Mouse (Mus musculus): Measurements from ENCODE around the gene St3gal3. TPM values are rescaled to one million over a fixed set of nuclear protein-coding genes. Genes with fewer than 3 reads are reported as not detected.

Gene St3gal3
- polyA plus RNA-seq, 1 experiment, result 8.1 TPM

GRCm38 (mm10) chr4:117912131-117912561, 222.6 kb downstream of the St3gal3 start:
- TF ChIP-seq POLR2A (IDR thresholded peaks at IDR 0.05; ENCODE audit: low read depth, low read length) (no peak), CTCF (IDR thresholded peaks at IDR 0.05; ENCODE audit: extremely low read depth, insufficient read length, insufficient replicate concordance, low read depth, low read length) (no peak)
- Histone ChIP-seq H3K27me3 (ENCODE audit: control insufficient read depth, insufficient read depth, low read length) (no peaks in the 10 kb centered on the region), H3K4me1 (ENCODE audit: control insufficient read depth, insufficient read depth, insufficient read length, low read length) (peaks cover 13% of the 10 kb centered on the region), H3K27ac (ENCODE audit: insufficient read depth, low read depth, low read length) (no peak overlapping the region), H3K36me3 (ENCODE audit: control insufficient read depth, insufficient read depth, low read length) (peaks cover 3% of the 10 kb centered on the region; the same call in 1 of the 2 replicates), H3K4me3 (ENCODE audit: low read depth, low read length) (no peak overlapping the region)
- 96% methylated on average over 13 of the region's 13 CpGs for WGBS

DNA sequence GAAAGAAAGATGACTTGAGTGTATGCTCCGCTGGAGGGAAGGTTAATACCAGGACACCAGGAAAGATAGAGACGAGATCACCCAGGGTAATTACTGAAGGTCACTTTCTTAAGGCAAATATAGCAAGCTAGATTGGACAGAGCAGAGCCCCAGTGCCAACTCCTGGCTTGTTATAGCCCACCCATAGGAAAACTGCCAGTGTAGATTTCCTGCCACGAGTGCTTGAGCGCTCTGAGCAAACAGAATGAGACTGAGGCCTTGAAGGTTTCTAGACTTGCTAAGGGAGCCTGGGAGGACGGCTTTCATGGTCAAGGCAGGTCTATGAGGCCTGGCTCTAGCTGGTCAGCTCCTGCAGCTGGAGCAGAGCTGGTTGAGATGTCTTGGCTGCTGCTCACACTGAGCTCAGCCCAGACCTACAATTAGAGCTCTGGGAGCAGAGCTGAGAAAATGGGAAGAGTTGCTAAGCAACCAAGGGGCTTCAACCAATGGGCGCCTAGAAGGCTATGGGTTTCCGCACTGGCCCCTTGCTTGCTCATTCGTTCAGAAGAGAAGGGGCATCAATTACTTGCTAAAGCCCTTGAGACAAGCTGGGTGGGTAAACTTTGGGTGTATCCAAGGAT, 225.8 kb downstream of the St3gal3 start:
- WGBS, result 81% methylated on average over 8 of the region's 8 CpGs
- Histone ChIP-seq H3K4me1 (ENCODE audit: control insufficient read depth, insufficient read depth, insufficient read length, low read length) (peaks cover 8% of the 10 kb centered on the region), H3K27ac (ENCODE audit: insufficient read depth, low read depth, low read length) (no peak overlapping the region), H3K36me3 (ENCODE audit: control insufficient read depth, insufficient read depth, low read length) (peaks cover 14% of the 10 kb centered on the region; the same call in 1 of the 2 replicates), H3K4me3 (ENCODE audit: low read depth, low read length) (no peak overlapping the region), H3K27me3 (ENCODE audit: control insufficient read depth, insufficient read depth, low read length) (no peaks in the 10 kb centered on the region)
- TF ChIP-seq POLR2A (IDR thresholded peaks at IDR 0.05; ENCODE audit: low read depth, low read length), result no peak
- TF ChIP-seq CTCF (IDR thresholded peaks at IDR 0.05; ENCODE audit: extremely low read depth, insufficient read length, insufficient replicate concordance, low read depth, low read length), result no peak

DNA sequence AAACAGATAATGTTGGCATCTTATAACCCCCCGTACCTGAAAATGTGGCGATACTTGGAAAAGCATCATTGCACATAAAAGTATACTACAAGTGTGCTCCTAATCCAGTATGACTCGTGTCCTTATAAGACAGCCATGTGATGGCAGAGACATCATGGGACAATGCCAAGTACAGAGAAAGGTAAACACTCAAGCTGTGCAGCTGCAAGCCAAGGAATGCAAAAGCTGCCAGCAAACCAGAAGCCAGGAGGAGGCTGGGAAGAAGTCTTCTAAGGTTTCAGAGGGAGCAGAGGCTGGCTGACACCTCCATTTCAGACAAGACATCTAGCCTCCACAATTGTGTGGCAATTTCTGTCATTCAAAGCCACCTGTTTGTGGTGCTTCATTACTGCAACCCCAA, 228.5 kb downstream of the St3gal3 start:
- WGBS, result 52% methylated on average over 3 of the region's 3 CpGs
- peaks cover 36% of the 10 kb centered on the region for H3K36me3 ChIP-seq (ENCODE audit: control insufficient read depth, insufficient read depth, low read length)

DNA sequence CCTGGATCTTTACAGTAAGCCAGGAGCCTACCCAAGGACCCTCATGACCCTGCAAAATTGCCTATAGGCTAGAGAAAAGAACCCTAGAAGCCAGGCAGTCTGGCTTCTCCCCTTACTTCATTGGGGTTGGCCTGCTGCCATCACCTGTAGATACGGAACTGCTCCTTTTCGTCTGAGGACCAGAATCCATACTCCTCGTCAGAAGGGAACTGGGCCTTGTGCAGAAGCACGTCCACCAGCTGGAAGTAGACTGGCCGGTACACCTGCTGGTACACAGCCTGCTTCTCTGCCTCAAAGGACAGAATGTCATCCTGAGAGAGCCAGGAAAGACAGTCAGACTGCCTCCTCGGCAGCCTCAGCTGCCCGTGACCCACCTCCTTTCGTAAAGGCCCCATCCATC, 230.0 kb downstream of the St3gal3 start:
- Histone ChIP-seq H3K27me3 (ENCODE audit: control insufficient read depth, insufficient read depth, low read length) (no peaks in the 10 kb centered on the region), H3K4me1 (ENCODE audit: control insufficient read depth, insufficient read depth, insufficient read length, low read length) (no peaks in the 10 kb centered on the region), H3K4me3 (ENCODE audit: low read depth, low read length) (no peak overlapping the region), H3K27ac (ENCODE audit: insufficient read depth, low read depth, low read length) (no peak overlapping the region), H3K36me3 (ENCODE audit: control insufficient read depth, insufficient read depth, low read length) (peaks cover 51% of the 10 kb centered on the region)
- TF ChIP-seq CTCF (IDR thresholded peaks at IDR 0.05; ENCODE audit: extremely low read depth, insufficient read length, insufficient replicate concordance, low read depth, low read length), result no peak
- no peak for TF ChIP-seq POLR2A (IDR thresholded peaks at IDR 0.05; ENCODE audit: low read depth, low read length)
- WGBS, result 85% methylated on average over 8 of the region's 8 CpGs

More for the DNA sequence above, 228.5 kb downstream of the St3gal3 start:
- TF ChIP-seq CTCF (IDR thresholded peaks at IDR 0.05; ENCODE audit: extremely low read depth, insufficient read length, insufficient replicate concordance, low read depth, low read length) (no peak), POLR2A (IDR thresholded peaks at IDR 0.05; ENCODE audit: low read depth, low read length) (no peak)
- no peaks in the 10 kb centered on the region for H3K27me3 ChIP-seq (ENCODE audit: control insufficient read depth, insufficient read depth, low read length)
- H3K27ac ChIP-seq (ENCODE audit: insufficient read depth, low read depth, low read length), result no peak overlapping the region
- no peak overlapping the region for H3K4me3 ChIP-seq (ENCODE audit: low read depth, low read length)
- H3K4me1 ChIP-seq (ENCODE audit: control insufficient read depth, insufficient read depth, insufficient read length, low read length), result no peaks in the 10 kb centered on the region

GRCm38 (mm10) chr4:117904094-117904493, 230.6 kb downstream of the St3gal3 start:
- no peak overlapping the region for H3K27ac ChIP-seq (ENCODE audit: insufficient read depth, low read depth, low read length)
- H3K27me3 ChIP-seq (ENCODE audit: control insufficient read depth, insufficient read depth, low read length), result no peaks in the 10 kb centered on the region
- 92% methylated on average over 10 of the region's 10 CpGs for WGBS
- H3K4me3 ChIP-seq (ENCODE audit: low read depth, low read length), result no peak overlapping the region
- TF ChIP-seq POLR2A (IDR thresholded peaks at IDR 0.05; ENCODE audit: low read depth, low read length) (no peak), CTCF (IDR thresholded peaks at IDR 0.05; ENCODE audit: extremely low read depth, insufficient read length, insufficient replicate concordance, low read depth, low read length) (no peak)
- H3K36me3 ChIP-seq (ENCODE audit: control insufficient read depth, insufficient read depth, low read length), result peaks cover 57% of the 10 kb centered on the region
- H3K4me1 ChIP-seq (ENCODE audit: control insufficient read depth, insufficient read depth, insufficient read length, low read length), result no peaks in the 10 kb centered on the region

GRCm38 (mm10) chr4:117898111-117898510, 236.6 kb downstream of the St3gal3 start:
- Histone ChIP-seq H3K4me3 (ENCODE audit: low read depth, low read length) (no peak overlapping the region), H3K27ac (ENCODE audit: insufficient read depth, low read depth, low read length) (no peak overlapping the region), H3K4me1 (ENCODE audit: control insufficient read depth, insufficient read depth, insufficient read length, low read length) (no peaks in the 10 kb centered on the region), H3K27me3 (ENCODE audit: control insufficient read depth, insufficient read depth, low read length) (no peaks in the 10 kb centered on the region), H3K36me3 (ENCODE audit: control insufficient read depth, insufficient read depth, low read length) (peaks cover 47% of the 10 kb centered on the region)
- 56% methylated on average over 3 of the region's 3 CpGs for whole genome bisulfite sequencing
- TF ChIP-seq POLR2A (IDR thresholded peaks at IDR 0.05; ENCODE audit: low read depth, low read length) (no peak), CTCF (IDR thresholded peaks at IDR 0.05; ENCODE audit: extremely low read depth, insufficient read length, insufficient replicate concordance, low read depth, low read length) (no peak)

DNA sequence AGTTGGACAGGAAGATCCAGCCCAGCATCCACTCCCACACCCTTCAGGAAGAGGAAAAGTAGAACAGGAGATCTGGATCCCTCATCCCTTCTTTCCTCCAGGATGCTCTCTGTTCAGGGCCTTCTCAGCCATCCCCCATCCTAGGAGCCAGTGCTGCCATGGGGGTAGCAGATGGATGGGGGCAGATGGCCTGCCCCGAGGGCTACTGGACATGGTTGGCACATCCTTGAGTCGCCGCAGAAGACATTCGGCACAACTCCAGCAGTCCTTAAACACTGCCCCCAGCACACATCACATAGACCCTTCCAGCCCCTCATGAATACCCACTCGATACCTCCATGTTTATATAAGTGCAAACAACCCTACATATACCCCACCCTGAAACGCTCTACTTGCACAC, 238.7 kb downstream of the St3gal3 start:
- Histone ChIP-seq H3K36me3 (ENCODE audit: control insufficient read depth, insufficient read depth, low read length) (peaks cover 28% of the 10 kb centered on the region), H3K27me3 (ENCODE audit: control insufficient read depth, insufficient read depth, low read length) (no peaks in the 10 kb centered on the region), H3K4me3 (ENCODE audit: low read depth, low read length) (no peak overlapping the region), H3K4me1 (ENCODE audit: control insufficient read depth, insufficient read depth, insufficient read length, low read length) (peaks cover 2% of the 10 kb centered on the region; the same call in 1 of the 2 replicates), H3K27ac (ENCODE audit: insufficient read depth, low read depth, low read length) (no peak overlapping the region)
- WGBS, result 93% methylated on average over 6 of the region's 6 CpGs
- no peak for TF ChIP-seq POLR2A (IDR thresholded peaks at IDR 0.05; ENCODE audit: low read depth, low read length)
- no peak for TF ChIP-seq CTCF (IDR thresholded peaks at IDR 0.05; ENCODE audit: extremely low read depth, insufficient read length, insufficient replicate concordance, low read depth, low read length)
